Mouse (Mus musculus) spleen, postnatal 14 days (tissue): ENCODE data around the gene Cgnl1.

ENCODE experiments used
- DNase-seq, 2 experiments: peaks; one replicate each; pipeline ENCODE4 v3.0.0; 2021 to 2022; ENCODE audit warnings: low spot score in 2 of 2

Cgnl1 gene

GRCm38 (mm10) chr9:71716995-71717394 is 54.4 kb downstream of the Cgnl1 start:
- no peak for DNase-seq

- no peak for DNase-seq
These were observed 60.6 kb downstream of the Cgnl1 start for GRCm38 (mm10) chr9:71710776-71711175.

DNA sequence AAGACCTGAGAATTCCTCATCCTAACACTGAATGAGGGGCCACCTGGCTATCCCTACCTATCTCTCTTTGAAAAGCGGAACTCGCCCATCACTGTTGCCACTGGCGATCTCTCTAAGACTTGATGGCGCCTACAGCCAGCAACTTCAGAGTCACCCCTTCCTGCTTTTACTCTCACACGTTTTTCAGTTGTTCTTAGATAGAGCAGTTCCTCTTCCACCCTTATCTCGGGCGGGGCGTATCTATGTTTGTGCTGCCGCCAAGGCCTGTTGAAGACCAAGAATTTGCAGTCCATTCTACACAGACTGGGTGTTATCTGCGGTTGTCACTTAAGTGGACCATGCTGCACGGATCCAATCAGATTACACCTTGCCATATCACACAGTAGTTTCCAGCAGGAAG is 62.2 kb downstream of the Cgnl1 start:
- DNase-seq = no peak

DNA sequence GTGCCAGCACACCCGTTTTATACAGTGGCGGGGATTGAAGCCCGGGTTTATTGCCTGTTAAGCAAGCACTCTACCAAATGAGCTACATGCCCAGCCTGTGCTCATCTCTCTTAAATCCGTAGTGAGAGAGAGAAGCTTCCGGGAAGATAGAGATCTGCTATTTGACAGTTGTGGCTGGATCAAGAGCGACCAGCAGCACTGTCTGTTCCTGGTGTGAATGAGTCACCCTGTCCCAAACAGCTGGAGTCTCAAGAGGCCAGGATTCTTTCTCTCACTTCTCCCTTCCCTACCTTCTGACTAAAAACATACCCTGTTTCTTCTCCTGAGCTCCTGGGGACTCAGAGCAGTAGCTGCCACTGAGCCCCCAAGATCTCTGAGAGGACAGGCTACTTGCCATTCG is 63.4 kb downstream of the Cgnl1 start:
- no peak for DNase-seq

- DNase-seq = no peak
These were observed 66.9 kb downstream of the Cgnl1 start for GRCm38 (mm10) chr9:71704332-71705014.

GRCm38 (mm10) chr9:71699087-71699486 is 72.3 kb downstream of the Cgnl1 start:
- DNase-seq = no peak

- no peak for DNase-seq
These were observed 73.3 kb downstream of the Cgnl1 start for GRCm38 (mm10) chr9:71698116-71698515.

DNA sequence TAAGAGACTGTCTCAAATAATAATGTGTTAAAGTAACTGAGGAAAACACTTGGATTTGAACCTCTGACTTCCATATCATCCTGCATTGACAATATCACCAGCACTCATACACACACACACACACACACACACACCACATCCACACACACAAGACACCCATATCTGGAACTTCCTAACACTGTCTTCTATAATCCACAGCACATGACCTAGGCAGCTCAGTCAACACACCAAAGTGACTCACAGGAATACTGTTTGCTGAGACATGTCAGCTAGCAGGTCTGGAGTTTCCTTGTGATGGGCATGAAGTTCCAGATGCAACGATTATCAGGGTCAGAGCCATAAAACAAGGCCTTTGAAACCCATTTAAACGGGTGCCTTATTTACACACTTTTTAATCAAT is 74.2 kb downstream of the Cgnl1 start:
- DNase-seq = no peak

DNA sequence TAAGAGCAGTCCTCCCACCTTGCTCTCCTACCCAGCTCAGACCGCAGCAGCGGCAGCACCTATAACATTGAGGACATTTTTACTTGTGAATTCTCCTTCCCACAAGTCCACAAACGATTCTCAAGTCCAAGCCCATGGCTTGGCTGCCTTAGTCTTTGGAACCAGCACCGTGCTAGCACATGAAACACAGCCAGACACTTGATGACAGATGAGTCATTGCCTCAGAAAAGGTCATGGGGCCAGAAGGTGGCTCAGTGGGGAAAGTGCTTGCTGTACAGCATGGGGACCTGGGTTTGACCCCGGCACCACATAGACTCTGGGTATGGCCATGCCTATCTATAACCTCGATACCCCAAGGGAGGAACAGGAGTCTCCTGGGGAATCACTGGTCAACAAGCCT is 74.6 kb downstream of the Cgnl1 start:
- no peak for DNase-seq

DNA sequence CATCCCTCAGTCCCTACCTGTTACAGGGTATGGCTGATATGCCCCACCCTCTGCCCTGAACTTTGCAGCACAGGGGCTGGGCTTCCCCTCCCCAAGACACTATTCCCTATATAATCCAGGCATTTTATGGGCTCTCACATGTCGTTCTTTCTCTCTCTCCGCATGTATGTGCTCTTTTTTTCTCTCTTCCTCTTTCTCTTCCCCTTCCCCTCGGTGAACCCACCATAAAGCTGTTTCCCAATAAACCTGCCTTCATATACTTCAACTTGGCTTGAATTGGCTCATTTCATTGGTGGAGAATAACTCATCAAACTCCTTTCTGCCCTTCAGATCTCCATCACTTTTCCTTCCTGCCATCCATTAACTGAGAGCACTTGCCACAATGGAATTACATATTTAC is 76.3 kb downstream of the Cgnl1 start:
- no peak for DNase-seq

DNA sequence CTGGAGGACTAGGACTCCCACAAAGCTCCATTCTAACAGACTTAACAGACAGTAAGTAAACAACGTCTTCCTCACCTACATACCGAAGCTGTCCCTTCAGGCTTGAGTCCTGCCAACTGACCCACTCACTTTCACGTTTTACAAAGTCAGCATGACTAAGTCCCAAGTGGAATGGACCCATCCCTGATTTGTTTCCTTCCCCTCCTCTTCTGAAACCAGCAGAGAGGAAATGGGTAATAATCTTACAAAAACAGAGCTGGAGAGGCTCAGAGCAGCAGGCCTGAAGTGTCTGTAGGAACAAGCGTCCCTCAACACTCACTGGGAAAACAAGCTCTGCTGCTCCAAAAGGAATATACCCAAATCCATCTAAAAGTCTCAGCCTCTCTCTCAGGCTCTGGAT is 77.2 kb downstream of the Cgnl1 start:
- no peak for DNase-seq

DNA sequence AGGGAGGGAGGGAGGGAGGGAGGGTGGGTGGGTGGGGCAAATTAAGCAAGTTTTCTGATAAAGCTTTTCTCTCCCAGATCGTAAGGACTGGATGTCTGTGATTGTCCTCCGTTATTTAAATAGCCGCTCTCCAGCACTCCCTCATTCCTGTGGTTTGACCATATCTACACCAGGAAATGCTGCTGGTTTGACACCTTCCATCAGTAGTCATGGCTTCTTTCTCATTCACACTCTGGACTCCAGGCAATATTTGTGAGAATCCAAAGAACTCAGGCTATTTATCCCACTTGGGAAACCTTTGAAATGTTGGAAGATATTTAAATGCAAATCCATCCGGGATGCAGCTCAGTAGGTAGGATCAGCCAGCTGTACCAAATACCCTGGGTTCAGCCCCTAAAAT is 77.6 kb downstream of the Cgnl1 start:
- DNase-seq = no peak

DNA sequence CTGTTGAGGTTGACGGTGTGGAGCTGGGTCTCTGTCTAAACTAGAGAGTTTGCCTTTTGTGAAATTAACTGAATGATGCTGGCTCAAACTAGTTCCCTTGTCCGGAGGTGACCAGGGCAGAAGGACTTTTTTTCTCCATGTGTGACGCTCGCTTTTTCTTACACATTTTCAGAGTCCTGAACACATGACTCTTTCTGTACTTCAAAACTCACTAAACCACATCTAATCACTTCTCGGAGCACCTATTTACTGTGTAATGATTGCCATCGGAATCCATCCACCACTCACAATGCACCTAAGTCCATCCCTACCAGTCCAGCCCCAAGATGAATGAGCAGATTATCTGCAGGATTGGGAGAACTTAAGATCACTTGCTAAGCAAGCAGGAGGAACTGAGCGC is 79.2 kb downstream of the Cgnl1 start:
- no peak for DNase-seq

DNA sequence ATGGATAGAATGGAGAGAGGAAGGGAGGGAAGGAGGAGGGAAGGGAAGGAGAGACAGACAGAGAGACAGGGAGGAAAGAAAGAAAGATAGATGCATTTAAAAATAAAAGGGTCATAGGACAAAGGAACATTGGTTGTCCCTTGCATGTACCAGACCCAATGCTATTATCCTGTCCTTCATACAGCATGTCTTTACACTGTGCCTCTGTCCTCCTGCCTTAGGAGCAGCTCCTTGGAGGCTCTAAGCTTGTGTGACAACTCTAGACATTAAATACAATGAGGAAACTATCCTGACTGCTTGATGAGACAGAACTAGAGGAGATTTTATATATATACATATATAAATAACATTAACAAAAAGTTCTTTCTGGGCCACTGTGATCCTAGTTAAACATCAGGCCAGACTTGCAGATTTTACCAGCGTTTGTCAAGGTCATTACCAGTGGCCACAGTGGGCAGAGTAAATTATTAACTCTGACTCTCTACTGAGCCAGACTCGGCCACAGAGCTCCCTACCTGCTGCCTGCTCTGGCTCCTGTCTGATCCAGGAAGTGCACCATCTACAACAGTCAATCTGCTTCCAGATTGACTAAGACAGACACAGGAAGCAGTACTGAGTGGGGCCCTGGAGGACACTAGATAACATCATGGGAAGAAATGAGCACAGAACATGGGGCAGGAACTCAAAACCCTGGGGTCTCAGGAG is 81.9 kb downstream of the Cgnl1 start:
- DNase-seq = no peak

- no peak for DNase-seq
These were observed 84.9 kb downstream of the Cgnl1 start for GRCm38 (mm10) chr9:71686463-71686862.

DNA sequence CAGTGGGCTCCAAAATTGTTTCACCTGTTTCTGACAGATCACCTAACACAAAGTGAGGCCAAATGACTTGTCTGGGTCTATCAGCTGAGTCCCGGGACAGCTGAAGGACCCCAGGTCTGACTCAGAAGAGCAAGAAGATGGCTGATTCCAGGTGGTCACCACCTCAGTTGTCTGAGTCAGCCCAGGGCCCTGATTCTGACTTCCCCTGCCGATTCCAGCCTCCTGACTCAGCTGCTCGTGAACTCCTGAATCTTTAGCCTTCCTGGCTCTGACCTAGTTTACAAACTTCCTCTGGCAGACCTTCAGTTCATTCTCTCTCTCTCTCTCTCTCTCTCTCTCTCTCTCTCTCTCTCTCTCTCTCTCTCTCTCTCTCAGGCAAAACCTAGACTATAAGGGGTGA is 86.6 kb downstream of the Cgnl1 start:
- DNase-seq = no peak

DNA sequence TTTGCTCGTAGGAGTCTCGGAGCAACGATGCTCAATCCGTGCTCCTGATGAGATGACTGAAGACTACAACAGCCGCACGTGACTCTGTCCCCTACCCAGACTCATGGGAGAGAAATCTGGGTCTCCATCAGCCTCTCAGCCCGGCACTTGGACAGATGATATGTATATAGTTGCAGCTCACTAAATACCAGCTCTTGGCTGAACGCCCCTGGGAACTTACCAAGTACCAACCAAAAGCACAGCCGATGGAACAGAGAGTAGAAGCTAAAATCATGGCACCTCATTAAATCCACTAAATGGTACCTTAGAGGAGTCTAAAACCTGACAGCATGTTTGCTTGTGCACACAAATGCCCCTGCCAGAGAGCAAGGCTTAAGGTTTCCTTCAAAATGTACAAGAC is 91.0 kb downstream of the Cgnl1 start:
- no peak for DNase-seq

DNA sequence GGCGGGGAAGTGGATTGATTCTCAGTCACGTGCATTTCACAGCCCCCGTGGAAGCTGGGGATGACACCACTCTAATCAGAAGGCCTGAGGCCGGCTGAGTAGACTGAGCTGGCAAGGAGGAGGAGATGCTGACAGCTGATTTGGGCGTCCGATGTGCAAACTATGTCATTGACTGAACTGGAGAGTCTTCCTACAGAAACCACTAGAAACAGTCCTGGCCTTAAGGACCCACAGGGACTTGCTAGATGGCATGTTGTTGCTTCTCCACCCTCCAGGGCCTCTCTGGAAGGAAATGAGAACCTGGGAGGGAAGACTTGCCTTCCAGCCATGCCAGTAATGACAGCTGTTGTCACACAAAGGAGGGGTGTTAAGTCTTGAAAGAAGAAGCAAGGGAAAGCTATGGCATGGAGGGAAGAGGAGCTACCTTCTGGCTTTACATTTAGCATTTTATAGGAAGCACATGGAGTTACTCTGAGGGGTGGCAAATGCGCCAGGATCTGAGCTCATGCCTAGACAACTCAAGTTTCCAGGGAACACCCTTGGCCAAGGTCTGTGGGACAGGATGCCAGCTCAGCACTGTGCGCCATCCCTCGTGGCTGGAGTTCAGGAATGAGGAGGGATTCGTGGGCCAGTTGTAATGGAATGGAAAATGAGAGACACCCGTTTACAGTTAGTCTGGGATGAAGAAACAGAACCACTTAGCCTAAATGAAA is 92.1 kb downstream of the Cgnl1 start:
- DNase-seq = no peak

GRCm38 (mm10) chr9:71676988-71677688 is 94.3 kb downstream of the Cgnl1 start:
- no peak for DNase-seq

GRCm38 (mm10) chr9:71675799-71676414 is 95.5 kb downstream of the Cgnl1 start:
- no peak for DNase-seq

- no peak for DNase-seq
These were observed 96.2 kb downstream of the Cgnl1 start for GRCm38 (mm10) chr9:71675216-71675615.

GRCm38 (mm10) chr9:71674476-71674875 is 96.9 kb downstream of the Cgnl1 start:
- DNase-seq = no peak
